Mouse (Mus musculus): ENCODE results near the gene Islr.
"Not testable (repeated sequence)": the region's sequence is repeated elsewhere in the genome, so short reads cannot be mapped to it uniquely, and the experiment has no call there.

GRCm38 (mm10) chr9:58253805-58254122 is 49.7 kb upstream of the Islr start:
- not testable (repeated sequence) for TF ChIP-seq POLR2A (IDR thresholded peaks at IDR 0.05; ENCODE audit: control insufficient read depth, low read depth, low read length); CTCF (IDR thresholded peaks at IDR 0.05; ENCODE audit: control insufficient read depth, insufficient read depth, insufficient replicate concordance, low read depth, low read length)
